Mouse (Mus musculus) cerebellum, adult (tissue): ENCODE results near the gene Lpar6.

Experiments used
- ATAC-seq: cut with Nextera tagmentation; 2 replicates; pipeline ENCODE4 v1.9.2; 2017; ENCODE audit warnings: mild to moderate bottlenecking, moderate library complexity, mixed read lengths; ENCODE audit not compliant: insufficient number of reproducible peaks, low FRiP score, low TSS enrichment

Lpar6 gene

DNA sequence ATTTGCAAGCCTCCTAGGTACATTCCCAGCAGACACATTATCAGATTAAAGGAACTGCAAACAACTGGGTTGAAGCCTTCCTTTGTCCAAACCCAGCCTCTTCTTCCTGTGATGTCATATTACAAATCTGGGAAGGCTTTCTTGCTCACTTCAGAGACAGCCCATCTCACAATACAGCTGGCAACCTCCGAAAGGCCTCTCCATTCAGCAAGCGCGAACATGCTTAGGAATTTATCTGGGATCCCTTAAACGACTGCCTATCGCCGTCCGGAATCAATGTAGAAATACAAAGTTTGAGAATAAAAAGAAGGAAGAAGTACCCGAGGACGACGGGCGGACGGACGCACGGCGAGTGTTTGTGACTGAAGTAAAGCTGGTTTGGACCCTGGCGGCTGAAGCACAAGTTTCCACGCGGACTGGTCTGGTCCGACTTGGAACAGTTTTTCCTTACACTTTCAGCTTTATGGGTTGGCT is at the start of gene Lpar6:
Gene Lpar6 (plus strand): TSS at position 48 of the 474 bp plus-strand sequence.
- no peak for ATAC-seq

GRCm38 (mm10) chr14:73199058-73199457 is 38.6 kb upstream of the Lpar6 start:
- no peak for ATAC-seq

- ATAC-seq, result no peak
These were observed 36.2 kb upstream of the Lpar6 start for GRCm38 (mm10) chr14:73201447-73201846.

GRCm38 (mm10) chr14:73204016-73204415 is 33.7 kb upstream of the Lpar6 start:
- ATAC-seq, result 0 out of 2 replicates have a peak, but pooled peaks have one; percentile 36

- no peak for ATAC-seq
These were observed 28.4 kb upstream of the Lpar6 start for GRCm38 (mm10) chr14:73209262-73209661.

- no peak for ATAC-seq
These were observed 27.5 kb upstream of the Lpar6 start for GRCm38 (mm10) chr14:73210196-73210595.

DNA sequence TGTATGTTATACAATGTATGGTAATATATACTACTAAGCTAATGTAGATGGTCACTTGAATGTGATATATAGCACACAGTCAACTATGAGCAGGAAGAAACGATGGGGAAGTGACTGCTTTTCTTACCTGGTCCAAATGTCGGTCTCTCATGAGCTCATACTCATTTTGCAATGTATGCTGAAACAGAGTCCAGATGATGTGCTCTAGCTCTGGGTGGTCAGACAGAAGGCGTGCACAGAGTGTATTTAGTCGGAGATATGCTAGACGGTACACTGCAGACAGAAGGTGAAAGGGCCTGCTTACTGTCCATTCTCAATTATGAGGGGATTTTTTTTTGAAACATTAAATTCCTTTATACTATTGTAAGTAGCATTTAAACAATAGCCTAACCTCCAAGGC is 26.2 kb upstream of the Lpar6 start:
- no peak for ATAC-seq

DNA sequence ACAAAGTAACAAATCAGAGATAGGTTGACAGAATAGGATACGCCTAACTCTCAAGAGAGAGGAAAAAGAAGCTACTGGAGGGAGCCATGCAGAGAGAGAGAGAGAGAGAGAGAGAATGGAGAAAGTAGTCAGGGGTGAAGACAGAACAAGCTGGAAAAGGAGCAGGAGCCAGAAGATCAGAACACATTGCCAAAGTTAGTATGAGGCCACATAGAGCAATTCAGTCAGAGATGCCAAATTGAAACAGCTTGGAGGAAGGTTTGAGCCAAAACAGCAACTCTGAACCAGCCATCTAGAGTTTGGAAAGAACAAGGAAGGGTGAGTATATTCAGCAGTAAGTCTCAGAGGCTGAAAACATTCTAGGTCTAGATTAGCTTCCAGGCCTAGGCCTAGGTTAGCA is 20.6 kb upstream of the Lpar6 start:
- ATAC-seq, result peak; percentile 76

DNA sequence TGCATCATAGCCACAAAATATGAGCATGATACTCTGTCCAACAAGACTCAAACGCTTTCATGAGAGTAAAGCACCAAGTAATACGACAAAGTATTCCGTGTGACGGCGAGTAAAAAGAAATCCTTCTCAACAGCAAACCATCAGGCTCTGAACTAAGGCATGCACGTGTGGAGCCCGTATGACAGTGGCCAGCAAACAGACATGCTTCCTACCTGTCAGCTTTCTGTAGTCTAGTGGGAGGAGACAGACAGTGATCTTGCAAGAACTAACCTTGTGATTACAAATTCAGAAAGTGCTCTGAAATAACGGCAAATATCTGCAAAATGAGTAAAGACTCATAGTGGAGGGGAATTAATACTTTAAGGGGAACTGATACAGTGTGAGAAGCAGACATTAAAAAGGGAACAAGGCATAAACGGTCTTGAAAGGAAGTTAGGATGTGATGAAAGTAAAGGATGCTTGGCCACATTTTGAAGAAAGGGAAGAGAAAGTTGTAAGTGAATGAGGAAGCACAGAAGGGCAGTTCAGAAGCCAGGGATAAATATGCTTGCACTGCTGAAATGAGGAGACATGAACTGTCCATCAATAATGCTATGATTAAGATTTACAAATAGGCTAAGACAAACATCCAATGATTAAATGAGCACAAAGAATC is 15.3 kb upstream of the Lpar6 start:
- no peak for ATAC-seq

GRCm38 (mm10) chr14:73226346-73226745 is 11.3 kb upstream of the Lpar6 start:
- ATAC-seq, result peak; percentile 40; the same call in 1 of the 2 replicates

GRCm38 (mm10) chr14:73226849-73227248 is 10.8 kb upstream of the Lpar6 start:
- ATAC-seq, result no peak

GRCm38 (mm10) chr14:73231286-73231982 is 6.3 kb upstream of the Lpar6 start:
- no peak for ATAC-seq

DNA sequence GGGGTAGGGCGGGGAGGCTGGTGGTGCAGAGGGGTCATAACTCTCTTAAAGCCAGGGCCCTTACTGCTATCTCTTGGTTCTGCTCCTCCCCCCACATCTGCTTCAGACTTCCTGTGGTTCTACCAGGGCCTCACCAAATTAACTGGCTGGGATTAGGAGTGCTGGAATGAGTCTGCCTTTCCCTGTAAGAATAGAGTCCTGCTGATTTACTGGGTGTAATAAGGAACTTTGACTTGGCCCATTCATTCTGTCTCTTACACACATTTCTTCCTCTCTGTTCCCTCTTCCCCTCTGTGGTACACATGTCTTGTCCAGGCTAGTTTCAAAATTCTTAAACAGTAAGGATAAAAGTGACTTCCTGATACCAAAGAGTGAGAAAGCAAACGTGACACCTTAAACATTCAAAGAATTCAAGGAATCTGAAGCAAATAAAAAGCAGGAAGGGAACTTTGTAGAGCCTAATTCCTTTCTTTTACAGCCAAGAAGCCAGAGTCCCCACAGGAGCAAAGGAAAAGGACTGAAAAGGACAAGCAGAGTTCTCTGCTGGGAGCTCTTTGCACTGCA is 3.1 kb upstream of the Lpar6 start:
- no peak for ATAC-seq

GRCm38 (mm10) chr14:73238498-73239250 is 979 bp downstream of the Lpar6 start:
- ATAC-seq, result no peak

DNA sequence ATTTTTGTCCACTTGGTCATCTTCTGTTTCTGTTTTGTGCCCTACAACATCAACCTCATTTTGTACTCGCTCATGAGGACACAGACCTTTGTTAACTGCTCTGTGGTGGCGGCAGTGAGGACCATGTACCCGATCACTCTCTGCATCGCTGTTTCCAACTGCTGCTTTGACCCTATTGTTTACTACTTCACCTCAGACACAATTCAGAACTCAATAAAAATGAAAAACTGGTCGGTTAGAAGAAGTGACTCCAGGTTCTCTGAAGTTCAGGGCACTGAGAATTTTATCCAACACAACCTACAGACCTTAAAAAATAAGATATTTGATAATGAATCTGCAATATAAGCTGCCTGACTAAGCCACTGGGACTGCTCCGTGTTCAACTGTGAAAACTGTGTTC is 1.6 kb downstream of the Lpar6 start:
- ATAC-seq, result no peak

GRCm38 (mm10) chr14:73239857-73240256 is 2.2 kb downstream of the Lpar6 start:
- no peak for ATAC-seq

- ATAC-seq, result no peak
These were observed 6.4 kb downstream of the Lpar6 start for GRCm38 (mm10) chr14:73244061-73244597.

GRCm38 (mm10) chr14:73250056-73250455 is 12.4 kb downstream of the Lpar6 start:
- no peak for ATAC-seq

DNA sequence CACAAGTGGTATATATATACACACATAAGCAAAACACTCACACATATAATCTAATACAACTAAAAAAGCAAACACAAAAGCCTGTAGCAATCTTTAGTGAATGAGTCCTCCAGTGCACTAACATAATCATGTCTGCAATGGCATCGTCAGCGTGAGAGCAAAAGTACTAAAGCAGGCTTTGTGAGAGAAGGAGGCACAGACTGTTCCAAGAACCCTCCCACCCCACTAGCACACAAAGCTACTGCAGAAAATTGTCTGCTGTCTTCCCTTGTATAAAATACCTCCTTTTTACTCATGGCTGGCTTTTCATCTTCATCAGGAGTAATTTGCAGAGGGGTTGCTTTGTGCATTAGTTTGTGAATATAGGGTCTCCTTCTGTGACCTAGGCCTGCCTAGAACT is 14.6 kb downstream of the Lpar6 start:
- ATAC-seq, result no peak

- no peak for ATAC-seq
These were observed 16.0 kb downstream of the Lpar6 start for GRCm38 (mm10) chr14:73253453-73254251.
